Mouse (Mus musculus) liver, postnatal 0 days (tissue): ENCODE measurements around the gene Sec14l3. TPM values are rescaled to one million over a fixed set of nuclear protein-coding genes. Genes with fewer than 3 reads are reported as not detected.
"Not testable (repeated sequence)": the region's sequence is repeated elsewhere in the genome, so short reads cannot be mapped to it uniquely, and the experiment has no call there.

Experiments
- ATAC-seq: fragments of 200-750 bp; cut with Nextera tagmentation; 2 replicates; pipeline ENCODE4 v1.8.0; 2017; ENCODE audit warnings: mild to moderate bottlenecking, moderate library complexity
- DNase-seq: peaks from one replicate; pipeline ENCODE4 v3.0.0-alpha.2; 2016
- H3K27ac ChIP-seq: fragments of 300-500 bp; sonication (generic); 2 replicates; pipeline ENCODE4 v1.5.1; 2014; ENCODE audit warnings: antibody characterized with exemption, moderate library complexity, mild to moderate bottlenecking, low read depth
- H3K27me3 ChIP-seq: fragments of 300-500 bp; sonication (generic); 2 replicates; pipeline ENCODE4 v1.6.1; 2014; ENCODE audit warnings: low read length, control low read depth, mixed read lengths; ENCODE audit not compliant: insufficient read depth
- H3K36me3 ChIP-seq: fragments of 300-500 bp; sonication (generic); replicated peaks from 2 replicates; pipeline ENCODE4 v1.6.1; 2014; ENCODE audit warnings: mild to moderate bottlenecking, control low read depth, low read length, moderate library complexity, mixed read lengths; ENCODE audit not compliant: insufficient read depth
- H3K4me1 ChIP-seq: fragments of 300-500 bp; sonication (generic); 2 replicates; pipeline ENCODE4 v1.6.1; 2014; ENCODE audit warnings: antibody characterized with exemption, mild to moderate bottlenecking, control low read depth; ENCODE audit not compliant: insufficient read depth
- H3K4me2 ChIP-seq: fragments of 300-500 bp; sonication (generic); 2 replicates; pipeline ENCODE4 v1.6.1; 2014; ENCODE audit warnings: low read depth, mild to moderate bottlenecking, low read length, moderate library complexity, mixed read lengths
- H3K4me3 ChIP-seq: fragments of 300-500 bp; sonication (generic); 2 replicates; pipeline ENCODE4 v1.5.1; 2014; ENCODE audit warnings: low read depth, low read length
- H3K9ac ChIP-seq: fragments of 300-500 bp; sonication (generic); replicated peaks from 2 replicates; pipeline ENCODE4 v1.6.1; 2014; ENCODE audit warnings: mild to moderate bottlenecking, moderate library complexity
- H3K9me3 ChIP-seq: fragments of 300-500 bp; sonication (generic); 2 replicates; pipeline ENCODE4 v1.6.1; 2016; ENCODE audit warnings: mild to moderate bottlenecking, control low read depth, low read length, mixed read lengths
- CTCF ChIP-seq: sonication (generic); IDR thresholded peaks from 2 replicates; pipeline ENCODE4 v1.5.1; 2016; ENCODE audit warnings: antibody characterized with exemption, low read depth
- EP300 ChIP-seq: IDR thresholded peaks from 2 replicates; pipeline ENCODE4 v1.6.1; 2016; ENCODE audit warnings: antibody characterized with exemption, low read depth, mild to moderate bottlenecking
- WGBS: fragments of 180-500 bp; shearing (Covaris S2); extraction: QIAGEN DNeasy Blood & Tissue Kit; methylation state at CpG from one replicate; pipeline ENCODE4 v1.1.7; 2014; ENCODE audit not compliant: insufficient replicate concordance; 5-methylcytosine and 5-hydroxymethylcytosine counted together
- polyA plus RNA-seq: library from polyadenylated mRNA; unstranded; fragments of >200 nt; fragmentation: Nextera tagmentation; extraction: Ambion mirVana; gene quantifications from 2 replicates; pipeline ENCODE4 v1.2.1, GENCODE M21; 2015

Gene Sec14l3
- polyA plus RNA-seq, 1 experiment from 2014 or later: not detected

GRCm38 (mm10) chr11:4105444-4105843, 40.8 kb downstream of the Sec14l3 start:
- WGBS: 62% methylated on average over 6 of the region's 6 CpGs
- H3K27ac ChIP-seq: no peak overlapping the region
- H3K4me2 ChIP-seq: no peak overlapping the region
- peaks cover 37% of the 10 kb centered on the region for H3K36me3 ChIP-seq
- no peaks in the 10 kb centered on the region for H3K9me3 ChIP-seq
- H3K27me3 ChIP-seq: no peaks in the 10 kb centered on the region
- no peak overlapping the region for H3K4me3 ChIP-seq
- TF ChIP-seq EP300 (no peak), CTCF (no peak)
- DNase-seq (no peak), ATAC-seq (no peak)
- no peak overlapping the region for H3K9ac ChIP-seq
- no peaks in the 10 kb centered on the region for H3K4me1 ChIP-seq

GRCm38 (mm10) chr11:4107901-4108300, 43.3 kb downstream of the Sec14l3 start:
- H3K9me3 ChIP-seq, H3K4me3 ChIP-seq, ATAC-seq, H3K4me2 ChIP-seq, H3K9ac ChIP-seq, DNase-seq, H3K4me1 ChIP-seq, H3K27ac ChIP-seq, H3K27me3 ChIP-seq: not testable (repeated sequence)
- peaks cover 33% of the 10 kb centered on the region for H3K36me3 ChIP-seq
- 86% methylated on average over 3 of the region's 6 CpGs for WGBS

- no peak overlapping the region for H3K27ac ChIP-seq
- peaks cover 15% of the 10 kb centered on the region for H3K4me1 ChIP-seq
- 69% methylated on average over 7 of the region's 7 CpGs for WGBS
- H3K9me3 ChIP-seq: no peaks in the 10 kb centered on the region
- H3K9ac ChIP-seq: no peak overlapping the region
- no peak overlapping the region for H3K4me2 ChIP-seq
- peaks cover 25% of the 10 kb centered on the region for H3K36me3 ChIP-seq
- H3K4me3 ChIP-seq: no peak overlapping the region
- ATAC-seq (no peak), DNase-seq (no peak)
- TF ChIP-seq CTCF (no peak), EP300 (no peak)
- no peaks in the 10 kb centered on the region for H3K27me3 ChIP-seq
Observed at GRCm38 (mm10) chr11:4108691-4109090, 44.0 kb downstream of the Sec14l3 start.

GRCm38 (mm10) chr11:4112033-4112432, 47.4 kb downstream of the Sec14l3 start:
- H3K9ac ChIP-seq: no peak overlapping the region
- ATAC-seq: peak; percentile 81
- peak overlapping the region; percentile 75 for H3K27ac ChIP-seq
- H3K4me1 ChIP-seq: peaks cover 33% of the 10 kb centered on the region
- H3K4me2 ChIP-seq: no peak overlapping the region
- peaks cover 18% of the 10 kb centered on the region for H3K36me3 ChIP-seq
- WGBS: 69% methylated on average over 4 of the region's 4 CpGs
- no peaks in the 10 kb centered on the region for H3K27me3 ChIP-seq
- no peak overlapping the region for H3K4me3 ChIP-seq
- H3K9me3 ChIP-seq: no peaks in the 10 kb centered on the region
- DNase-seq: no peak
- no peak for TF ChIP-seq CTCF
- TF ChIP-seq EP300: no peak

- ATAC-seq: no peak
- Histone ChIP-seq H3K4me2 (no peak overlapping the region), H3K9ac (no peak overlapping the region), H3K36me3 (peaks cover 18% of the 10 kb centered on the region), H3K9me3 (no peaks in the 10 kb centered on the region), H3K4me3 (no peak overlapping the region), H3K4me1 (peaks cover 37% of the 10 kb centered on the region), H3K27ac (peak overlapping the region; percentile 75), H3K27me3 (no peaks in the 10 kb centered on the region)
- 87% methylated on average over 6 of the region's 6 CpGs for WGBS
- no peak for DNase-seq
- no peak for TF ChIP-seq CTCF
- no peak for TF ChIP-seq EP300
Observed at GRCm38 (mm10) chr11:4112861-4113260, 48.2 kb downstream of the Sec14l3 start.

GRCm38 (mm10) chr11:4113496-4113895, 48.9 kb downstream of the Sec14l3 start:
- Histone ChIP-seq H3K4me1 (peaks cover 41% of the 10 kb centered on the region), H3K36me3 (peaks cover 13% of the 10 kb centered on the region), H3K27ac (no peak overlapping the region), H3K9ac (no peak overlapping the region), H3K27me3 (no peaks in the 10 kb centered on the region), H3K4me2 (no peak overlapping the region), H3K9me3 (no peaks in the 10 kb centered on the region), H3K4me3 (no peak overlapping the region)
- DNase-seq: no peak
- WGBS: 74% methylated on average over 4 of the region's 4 CpGs
- TF ChIP-seq CTCF: no peak
- TF ChIP-seq EP300: no peak
- ATAC-seq: no peak

- Histone ChIP-seq H3K27ac (no peak overlapping the region), H3K4me3 (no peak overlapping the region), H3K4me1 (peaks cover 46% of the 10 kb centered on the region), H3K9ac (no peak overlapping the region), H3K4me2 (no peak overlapping the region), H3K27me3 (no peaks in the 10 kb centered on the region), H3K9me3 (no peaks in the 10 kb centered on the region), H3K36me3 (peaks cover 12% of the 10 kb centered on the region)
- no peak for ATAC-seq
- DNase-seq: no peak
- 61% methylated on average over 6 of the region's 6 CpGs for WGBS
- no peak for TF ChIP-seq EP300
- no peak for TF ChIP-seq CTCF
Observed at GRCm38 (mm10) chr11:4113970-4114369, 49.3 kb downstream of the Sec14l3 start.

GRCm38 (mm10) chr11:4114541-4114940, 49.9 kb downstream of the Sec14l3 start:
- not testable (repeated sequence) for H3K36me3 ChIP-seq, H3K4me3 ChIP-seq, H3K9ac ChIP-seq, H3K27ac ChIP-seq, ATAC-seq, H3K9me3 ChIP-seq, H3K27me3 ChIP-seq, DNase-seq, H3K4me2 ChIP-seq
- WGBS: 75% methylated on average over 6 of the region's 6 CpGs
- H3K4me1 ChIP-seq: peaks cover 52% of the 10 kb centered on the region
